Mouse (Mus musculus): ENCODE measurements around the gene Rbbp4.

Gene Rbbp4

DNA sequence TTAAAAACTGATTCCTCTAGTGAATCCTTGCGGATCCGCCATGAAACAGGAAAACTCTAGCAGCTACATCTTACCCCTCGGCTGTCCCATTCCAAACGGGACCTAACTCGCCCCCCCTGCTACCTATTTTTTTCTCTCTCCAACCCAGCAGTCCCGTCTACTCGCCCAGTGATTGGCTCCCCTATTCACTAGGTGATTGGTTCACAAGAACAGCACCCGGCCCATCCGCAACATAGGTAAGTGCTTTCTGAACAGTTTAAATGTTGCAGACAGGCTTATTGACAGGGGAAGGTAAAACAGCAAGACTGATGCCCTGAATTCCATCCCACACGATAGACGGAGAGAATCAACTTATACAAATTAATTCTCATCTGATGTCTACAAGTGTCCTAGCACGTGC is 18.0 kb upstream of the Rbbp4 start:
- DNase-seq (ENCODE audit: low spot score in 2 of 2), result no peak

DNA sequence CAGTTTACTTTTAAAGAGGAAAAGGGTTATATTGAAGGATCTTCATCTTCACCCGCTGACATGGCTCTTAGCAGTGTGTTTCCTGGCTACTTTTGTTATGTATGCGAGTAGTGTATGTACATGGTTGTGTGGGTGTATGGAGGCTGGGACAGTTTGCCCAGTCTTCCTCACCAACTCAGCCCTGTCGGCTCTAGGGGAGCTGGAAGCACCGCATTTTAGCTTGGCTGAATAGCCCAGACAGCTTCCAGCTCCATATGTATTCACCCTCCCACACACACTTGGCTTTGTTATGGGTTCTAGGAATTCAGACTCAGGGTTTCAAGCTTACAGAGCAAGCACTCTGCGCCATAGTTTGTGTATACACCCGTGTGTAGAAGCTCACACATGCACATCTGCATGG is 15.9 kb upstream of the Rbbp4 start:
- peak; percentile 44 to 68 for DNase-seq (ENCODE audit: low spot score in 2 of 2)

DNA sequence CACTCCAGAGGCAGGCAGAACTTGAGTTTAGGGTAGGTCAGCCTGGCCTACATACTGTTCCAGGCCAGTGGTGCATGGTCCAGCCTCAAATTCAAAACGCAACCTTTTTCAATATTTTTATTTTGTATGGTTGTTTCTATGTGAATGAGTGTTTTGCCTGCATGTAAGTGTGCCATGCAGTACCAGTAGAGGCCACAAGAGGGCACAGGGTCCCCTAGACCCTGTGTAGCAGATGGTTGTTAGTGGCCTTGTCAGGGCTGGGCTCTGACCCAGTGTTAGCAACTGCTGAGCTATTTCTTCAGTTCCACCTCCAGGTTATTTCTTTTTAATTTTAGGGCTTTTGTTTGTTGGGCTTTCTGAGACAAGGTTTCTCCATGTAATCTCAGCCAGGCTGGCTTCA is 15.5 kb upstream of the Rbbp4 start:
- peak; percentile 25 to 32 for DNase-seq (ENCODE audit: low spot score in 2 of 2)

DNA sequence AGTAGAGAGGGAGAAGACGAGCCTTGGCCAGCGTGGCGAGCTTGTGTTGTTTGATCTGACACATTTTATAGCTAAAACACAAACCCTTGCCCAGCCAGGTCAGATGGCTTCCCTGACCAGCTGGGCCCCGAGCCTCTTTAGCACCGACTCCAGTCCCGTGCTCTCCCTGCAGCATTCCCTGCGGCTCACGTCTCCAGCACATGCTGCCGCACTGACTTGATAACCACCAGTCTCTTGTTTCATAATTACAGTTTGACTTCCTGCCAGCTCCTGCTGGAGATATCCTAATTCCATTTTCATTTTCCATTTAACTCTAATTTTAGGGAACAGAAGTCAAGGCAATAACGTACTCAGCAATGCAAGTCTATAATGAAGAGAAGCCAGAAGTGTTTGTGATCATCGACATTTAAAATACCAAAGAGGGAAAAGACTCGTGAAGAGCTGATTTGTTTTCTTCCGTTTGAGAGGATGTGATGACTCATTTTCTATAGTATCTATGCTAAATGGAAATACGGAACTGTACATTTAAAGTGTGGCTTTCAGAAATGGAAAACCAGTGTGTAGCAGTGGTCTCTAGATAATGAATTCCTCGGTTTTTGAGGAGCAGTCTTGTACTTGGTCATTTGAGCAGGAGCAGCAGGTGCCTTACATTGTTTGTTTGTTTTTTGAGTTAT is 11.4 kb upstream of the Rbbp4 start:
- peak; percentile 32 to 42 for DNase-seq (ENCODE audit: low spot score in 2 of 2)

DNA sequence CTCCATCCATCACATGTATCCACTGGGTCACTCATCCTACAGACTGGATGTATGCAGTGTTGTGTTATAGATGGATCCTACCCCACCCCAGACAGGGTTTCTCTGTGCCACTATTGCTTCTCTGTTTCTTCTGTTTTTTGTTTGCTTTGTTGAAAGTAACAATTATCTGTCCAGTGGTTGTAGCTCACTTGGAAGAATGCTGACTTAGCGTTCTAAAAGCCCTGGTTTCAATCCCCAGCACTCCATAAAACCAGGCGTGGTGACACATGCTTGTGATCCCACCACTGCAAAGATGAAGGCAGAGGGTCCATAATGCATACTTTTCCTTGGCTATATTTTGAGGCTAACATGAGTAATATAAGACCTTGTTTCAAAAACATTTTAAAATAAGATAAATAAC is 7.5 kb upstream of the Rbbp4 start:
- DNase-seq (ENCODE audit: low spot score in 2 of 2), result no peak

DNA sequence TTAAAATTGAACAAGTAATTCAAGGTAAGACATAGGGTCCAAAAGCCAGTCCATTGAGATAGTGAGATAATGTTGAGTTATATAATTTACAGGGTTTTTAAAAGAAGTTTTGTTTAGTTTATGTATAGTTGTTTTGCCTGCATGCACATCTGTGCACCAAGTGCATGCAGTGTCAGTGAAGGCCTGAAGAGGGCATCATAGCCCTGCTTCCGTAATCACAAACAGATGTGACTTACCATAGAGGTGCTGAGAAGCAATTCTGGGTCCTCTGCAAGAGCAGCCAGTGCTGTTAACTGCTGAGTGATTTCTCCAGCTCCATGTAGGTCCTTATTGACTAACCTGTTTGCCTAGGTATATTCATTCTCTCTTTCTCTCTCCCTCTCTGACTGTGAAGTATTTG is 6.7 kb upstream of the Rbbp4 start:
- DNase-seq (ENCODE audit: low spot score in 2 of 2), result no peak

DNA sequence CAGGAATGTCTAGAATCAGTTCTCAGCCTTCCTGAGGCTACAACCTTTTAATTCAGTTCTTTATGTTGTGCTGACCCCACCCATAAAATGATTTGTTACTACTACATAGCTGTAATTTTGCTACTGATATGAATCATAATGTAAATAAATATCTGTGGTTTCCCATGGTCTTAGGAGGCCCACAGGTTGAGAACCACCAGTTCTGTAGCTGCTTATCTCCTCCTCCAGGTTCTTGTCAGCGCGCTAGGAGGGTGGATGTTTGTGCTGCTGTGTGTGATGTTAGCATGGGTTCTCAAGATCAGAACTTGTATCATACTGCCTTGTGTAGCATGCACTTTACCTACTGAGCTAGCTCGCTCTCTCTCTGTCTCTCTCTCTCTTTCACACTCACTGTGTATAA is 4.6 kb upstream of the Rbbp4 start:
- DNase-seq (ENCODE audit: low spot score in 2 of 2), result no peak

DNA sequence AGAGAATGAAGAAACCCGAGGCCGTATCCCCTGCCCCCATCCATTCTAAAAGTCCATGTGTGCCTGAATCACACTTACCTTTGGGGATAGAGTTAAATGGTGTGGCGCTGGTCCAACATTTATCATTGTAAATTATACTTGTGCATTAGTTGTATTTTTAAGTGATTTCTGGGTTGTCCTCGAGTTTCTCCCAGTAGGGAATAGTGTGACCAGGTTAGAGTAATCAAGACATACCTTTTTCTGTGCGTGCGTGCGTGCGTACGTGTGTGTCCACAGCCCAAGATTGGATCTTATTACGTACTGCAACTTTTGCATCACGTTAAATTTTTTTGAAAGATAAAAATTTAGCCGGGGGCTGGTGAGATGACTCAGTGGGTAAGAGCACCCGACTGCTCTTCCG is 1.1 kb upstream of the Rbbp4 start:
- no peak for DNase-seq (ENCODE audit: low spot score in 2 of 2)

DNA sequence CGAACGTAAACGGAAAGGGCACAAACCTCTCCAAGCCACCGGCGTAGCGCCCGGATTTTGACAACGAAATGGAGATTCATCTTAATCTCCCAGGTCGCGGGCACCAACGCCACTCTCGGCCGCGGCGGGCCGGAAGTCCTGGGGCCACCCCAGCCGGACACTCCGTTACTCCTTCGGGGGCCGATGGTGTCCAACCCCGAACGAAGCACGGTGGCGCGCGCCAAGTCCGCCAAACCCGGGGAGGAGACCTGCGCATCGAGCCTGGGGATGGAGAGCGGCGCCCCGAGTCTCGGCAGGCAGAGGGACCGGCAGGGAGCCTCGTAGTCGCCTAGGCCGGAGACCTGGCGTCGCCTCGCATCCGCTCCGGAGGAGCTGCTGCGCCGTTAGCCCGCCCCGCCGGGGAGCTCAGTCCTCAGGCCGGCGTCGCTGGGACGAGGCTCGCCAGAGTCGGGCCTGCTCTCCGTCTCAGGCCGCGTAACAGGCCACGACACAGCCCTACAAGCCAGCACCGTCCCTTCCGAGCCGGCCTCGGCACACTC is 424 bp downstream of the Rbbp4 start:
- DNase-seq (ENCODE audit: low spot score in 2 of 2), result no peak

DNA sequence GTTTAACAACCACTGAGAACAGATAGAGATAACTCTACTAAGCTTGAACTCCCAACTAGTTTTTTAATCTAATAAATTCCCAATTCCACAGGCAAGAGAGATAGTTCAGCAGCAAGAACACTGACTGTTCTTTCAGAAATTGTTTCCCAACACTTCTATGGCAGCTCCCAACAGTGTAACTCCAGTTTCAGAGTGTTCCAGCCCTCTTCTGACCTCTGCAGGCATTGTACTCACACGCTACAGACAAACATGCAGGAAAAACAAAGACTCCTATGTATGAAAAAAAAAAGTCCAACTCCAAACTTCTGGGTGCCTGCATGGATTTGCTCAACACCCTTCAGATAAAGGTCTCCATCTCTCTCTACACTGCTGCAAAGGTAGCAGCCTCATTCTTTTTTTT is 2.3 kb downstream of the Rbbp4 start:
- no peak for DNase-seq (ENCODE audit: low spot score in 2 of 2)

DNA sequence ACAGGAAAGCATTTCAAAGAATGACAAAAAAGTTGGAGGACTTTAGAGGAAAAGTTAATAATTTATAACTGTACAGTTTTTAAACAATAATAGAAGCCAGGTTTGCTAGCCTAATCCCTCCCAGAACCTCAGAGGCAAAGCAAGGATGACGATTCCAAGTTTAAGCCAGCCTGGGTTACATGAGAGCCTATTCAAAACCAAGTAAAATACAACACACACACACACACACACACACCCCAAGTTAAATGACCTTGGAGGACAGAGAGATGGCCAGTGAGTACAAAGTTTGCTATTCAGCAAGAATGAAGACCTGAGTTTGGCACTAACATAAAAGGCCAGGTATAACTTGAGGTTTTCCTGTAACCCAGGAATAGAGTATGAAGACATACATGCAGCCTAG is 9.0 kb downstream of the Rbbp4 start:
- no peak for DNase-seq (ENCODE audit: low spot score in 2 of 2)

DNA sequence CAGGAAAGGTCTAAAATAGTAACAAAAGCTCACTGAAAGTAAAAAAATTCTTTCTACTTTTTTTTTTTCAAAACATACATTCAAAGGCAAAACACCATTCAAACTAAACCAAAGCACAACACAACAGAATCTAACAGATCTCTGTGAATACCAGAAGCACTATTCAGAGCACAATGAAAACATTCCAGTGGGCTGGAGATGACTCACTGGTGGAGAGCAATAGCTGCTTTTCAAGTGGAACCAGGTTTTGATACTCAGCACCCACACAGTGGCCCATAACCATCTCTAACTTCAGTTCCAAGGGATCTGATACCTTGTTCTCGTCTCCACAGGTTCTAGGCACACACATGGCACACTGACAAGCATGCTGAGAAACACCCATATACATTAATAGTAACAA is 10.4 kb downstream of the Rbbp4 start:
- DNase-seq (ENCODE audit: low spot score in 2 of 2), result peak in 1 of 2 experiments; percentile 23

DNA sequence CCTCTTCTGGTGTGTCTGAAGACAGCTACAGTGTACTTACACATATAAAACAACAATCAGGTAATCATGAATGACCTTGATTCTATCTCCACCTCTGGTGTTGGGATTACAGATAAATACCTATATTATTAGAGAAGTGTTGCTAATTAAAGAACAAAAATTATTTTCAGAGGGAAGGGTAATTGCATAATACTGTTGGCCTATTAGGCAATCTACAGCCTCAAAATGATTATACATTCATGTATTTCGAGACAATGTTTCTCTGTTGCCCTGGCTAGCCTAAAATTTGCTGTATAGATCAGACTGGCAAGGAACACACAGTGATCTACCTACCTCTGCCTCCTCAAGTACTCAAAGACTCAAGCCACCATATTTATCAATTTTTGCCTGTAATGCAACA is 11.7 kb downstream of the Rbbp4 start:
- no peak for DNase-seq (ENCODE audit: low spot score in 2 of 2)

DNA sequence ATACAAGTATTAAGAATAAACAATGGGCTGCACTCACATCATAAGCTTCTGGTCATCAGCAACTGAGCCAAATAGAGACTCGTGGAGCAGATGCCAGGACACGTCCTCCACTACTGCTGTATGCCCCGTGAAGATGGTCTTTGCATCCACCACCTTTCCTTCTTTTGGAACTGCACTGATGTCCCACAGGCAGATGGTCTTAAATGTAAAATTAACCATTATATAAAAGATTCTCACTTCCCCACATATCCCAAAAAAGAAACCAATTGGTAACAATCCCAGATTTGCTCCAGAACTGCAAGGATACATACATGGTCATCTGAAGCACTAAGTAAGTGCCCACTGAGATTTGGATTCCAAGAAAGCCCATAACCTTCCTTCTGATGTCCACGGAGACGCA is 13.1 kb downstream of the Rbbp4 start:
- DNase-seq (ENCODE audit: low spot score in 2 of 2), result no peak

DNA sequence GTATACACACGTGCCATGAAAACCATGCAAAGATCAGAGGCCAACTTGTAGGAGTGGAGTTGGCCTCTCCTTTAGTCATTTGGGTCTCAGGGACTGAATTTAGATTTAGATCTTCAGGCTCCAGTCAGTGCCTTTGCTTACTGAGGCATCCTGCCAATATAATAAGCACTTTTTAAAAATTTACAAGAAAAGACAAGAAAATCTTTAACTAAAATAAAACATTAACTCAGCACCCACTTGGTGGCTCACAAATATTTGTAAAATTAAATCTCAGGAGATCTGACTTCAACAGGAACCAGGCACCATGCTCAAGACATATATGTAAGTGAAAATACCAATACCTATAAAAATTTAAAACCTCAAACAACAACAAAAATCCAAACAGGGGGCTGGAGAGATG is 14.3 kb downstream of the Rbbp4 start:
- no peak for DNase-seq (ENCODE audit: low spot score in 2 of 2)

DNA sequence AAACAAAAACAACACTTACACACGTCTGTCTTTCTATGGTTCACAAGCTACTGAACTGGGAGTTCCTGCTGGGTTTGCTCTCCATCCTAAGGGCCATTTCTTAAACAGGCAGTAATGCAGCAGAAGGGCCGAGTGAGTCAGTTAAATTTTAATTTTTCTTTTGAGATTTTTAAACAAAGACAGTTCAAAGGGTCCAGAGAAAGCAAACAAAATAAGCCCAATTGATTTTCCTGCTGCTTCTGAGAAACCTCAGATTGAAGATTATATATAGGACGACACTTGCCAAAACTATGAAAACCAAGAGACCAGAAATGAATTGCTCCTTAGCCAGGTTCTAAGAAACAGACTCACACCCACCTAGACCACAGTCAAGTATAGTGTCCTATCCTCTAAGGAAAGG is 21.3 kb downstream of the Rbbp4 start:
- no peak for DNase-seq (ENCODE audit: low spot score in 2 of 2)

DNA sequence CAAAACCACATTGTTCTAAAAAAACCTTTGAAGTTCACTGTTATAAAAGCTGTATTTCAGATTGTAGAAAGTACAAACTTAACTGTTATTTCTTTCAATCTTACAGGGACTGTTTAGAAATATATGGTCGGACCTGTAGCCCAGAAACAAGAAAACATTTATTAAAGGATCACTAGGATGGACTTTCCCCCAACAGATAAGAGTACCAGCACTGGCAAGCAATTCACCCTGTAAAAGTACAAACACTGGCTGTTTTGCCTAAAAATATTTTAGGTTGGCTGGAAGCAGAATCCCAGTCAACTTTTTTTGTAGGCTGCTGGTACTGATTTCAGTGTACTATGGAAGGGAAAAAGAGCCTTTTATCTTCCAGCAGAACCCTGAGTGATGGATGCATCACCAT is 27.2 kb downstream of the Rbbp4 start:
- no peak for DNase-seq (ENCODE audit: low spot score in 2 of 2)

DNA sequence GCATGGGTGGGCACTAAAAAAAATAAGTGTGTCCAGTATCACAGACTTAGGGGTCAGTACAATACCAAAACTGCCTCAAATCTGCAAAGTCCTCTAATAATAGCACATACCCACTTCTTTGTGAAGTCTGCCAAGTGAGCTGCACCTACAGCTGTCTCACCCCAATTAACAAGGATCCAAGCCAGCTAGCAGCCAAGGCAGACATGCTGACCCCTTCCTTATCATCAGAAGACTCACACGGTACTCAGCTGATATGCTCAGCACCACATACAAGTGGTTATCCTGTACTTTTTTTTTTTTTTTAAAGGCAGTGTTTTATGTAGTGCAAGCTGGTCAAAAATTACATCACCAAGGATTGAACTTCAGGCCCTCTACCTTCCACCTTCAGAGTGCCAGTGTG is 30.9 kb downstream of the Rbbp4 start:
- DNase-seq (ENCODE audit: low spot score in 2 of 2), result no peak

DNA sequence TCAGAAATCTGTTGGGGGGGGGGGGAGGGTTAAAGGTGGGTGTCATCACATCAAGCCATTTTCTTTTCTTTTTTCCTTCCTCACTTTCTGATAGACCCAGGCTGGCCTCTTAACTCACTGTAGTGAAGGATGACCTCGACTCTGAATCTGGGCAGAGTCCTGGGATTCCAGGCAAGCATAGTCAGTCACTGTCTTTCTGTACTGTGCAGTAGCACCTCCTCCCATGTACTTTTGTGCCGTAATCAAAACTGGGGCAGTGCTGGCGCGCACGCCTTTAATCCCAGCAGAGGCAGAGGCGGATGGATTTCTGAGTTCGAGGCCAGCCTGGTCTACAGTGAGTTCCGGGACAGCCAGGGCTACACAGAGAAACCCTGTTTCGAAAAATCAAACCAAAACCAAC is 31.4 kb downstream of the Rbbp4 start:
- DNase-seq (ENCODE audit: low spot score in 2 of 2), result no peak

DNA sequence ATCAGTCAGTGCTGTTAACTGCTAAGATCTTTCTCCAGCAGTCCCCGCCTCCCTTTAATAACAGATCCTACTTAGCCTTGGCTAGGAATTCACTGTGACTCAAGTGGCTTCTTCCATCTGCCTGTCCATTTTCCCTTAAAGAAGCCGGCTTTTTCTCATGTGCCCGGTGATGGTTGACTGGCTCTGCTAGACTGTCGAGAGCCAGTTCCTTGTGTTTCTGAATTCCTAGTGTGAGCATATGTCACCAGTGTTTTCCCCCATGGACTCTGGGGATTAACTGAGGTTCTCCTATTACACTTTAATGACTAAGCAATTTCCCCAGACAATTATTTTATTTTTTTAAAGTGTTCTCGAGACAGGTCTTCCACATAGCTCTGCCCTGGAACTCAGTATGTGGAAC is 31.8 kb downstream of the Rbbp4 start:
- DNase-seq (ENCODE audit: low spot score in 2 of 2), result no peak

DNA sequence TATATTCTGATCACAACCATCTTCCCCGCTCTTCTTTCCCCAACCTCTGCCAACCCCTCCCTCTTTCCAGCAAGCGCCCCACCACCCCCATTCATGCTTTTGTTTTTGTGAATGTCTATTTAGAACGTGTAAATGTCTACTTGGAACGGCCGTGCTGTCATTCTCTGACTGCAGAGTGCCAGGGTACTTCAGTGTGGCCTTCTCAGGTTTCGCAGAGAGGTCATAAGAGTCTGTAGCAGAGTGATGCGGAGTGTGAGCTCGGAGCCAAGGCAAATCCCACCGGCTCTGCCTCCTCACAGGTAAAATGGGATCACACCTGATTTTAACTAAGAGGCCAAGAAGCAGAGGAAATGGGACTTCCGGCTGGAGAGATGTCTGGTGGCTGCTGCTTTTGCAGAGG is 36.0 kb downstream of the Rbbp4 start:
- DNase-seq (ENCODE audit: low spot score in 2 of 2), result no peak

DNA sequence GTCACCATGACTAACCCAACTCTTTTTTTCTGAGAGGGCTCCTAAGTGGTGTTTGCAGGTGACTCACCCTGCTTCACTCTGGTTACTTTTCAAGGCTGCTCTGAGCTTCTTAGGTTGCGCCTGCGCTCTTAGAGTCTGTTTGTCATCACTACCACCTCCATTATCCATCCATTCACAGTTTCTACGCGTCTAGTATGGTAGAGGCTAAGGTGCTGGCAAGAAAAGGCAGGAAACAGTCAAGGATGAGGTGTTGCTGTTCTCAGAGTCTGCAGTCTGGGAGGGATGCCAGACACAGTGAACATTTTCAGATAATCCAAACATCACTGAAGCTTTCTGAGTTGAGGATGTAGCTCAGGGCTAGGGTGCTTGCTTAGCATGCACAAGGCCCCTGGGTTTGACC is 37.4 kb downstream of the Rbbp4 start:
- peak; percentile 20 to 45 for DNase-seq (ENCODE audit: low spot score in 2 of 2)

DNA sequence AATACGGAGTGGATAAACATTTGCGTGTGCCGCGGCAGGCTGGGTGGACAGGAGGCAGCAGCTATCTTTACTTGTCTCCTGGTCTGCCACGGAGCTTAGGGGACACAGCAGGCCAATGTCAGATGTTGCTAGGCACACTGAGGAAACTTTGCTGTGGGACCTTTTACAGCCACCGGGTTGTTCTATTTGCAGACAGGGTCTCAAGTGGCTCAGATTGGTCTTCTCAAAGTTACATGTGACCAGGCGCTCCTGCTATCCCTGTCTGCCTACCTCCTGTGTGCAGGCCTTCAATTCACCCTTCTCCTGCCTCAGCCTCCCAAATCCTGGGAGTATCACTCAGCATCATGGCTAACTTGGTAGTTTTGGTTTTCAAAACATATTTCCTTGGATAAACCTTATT is 39.1 kb downstream of the Rbbp4 start:
- no peak for DNase-seq (ENCODE audit: low spot score in 2 of 2)

DNA sequence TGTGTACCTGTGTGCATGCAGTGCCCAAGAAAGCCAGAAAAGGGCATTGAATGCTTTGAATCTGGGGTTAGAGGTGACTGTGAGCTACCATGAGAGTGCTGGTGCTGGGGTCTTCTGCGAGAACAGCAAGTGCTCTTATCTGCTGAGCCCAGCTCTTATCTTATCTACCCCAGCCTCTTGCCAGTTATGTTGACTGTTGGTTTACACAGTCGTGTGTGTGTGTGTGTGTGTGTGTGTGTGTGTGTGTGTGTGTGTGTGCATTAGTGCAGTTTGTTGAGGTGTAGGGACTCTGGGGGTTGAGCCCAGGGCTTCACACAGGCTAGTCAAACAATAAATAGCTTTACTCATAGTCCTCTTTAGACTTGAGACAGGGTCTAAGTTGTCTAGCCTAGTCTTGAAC is 40.0 kb downstream of the Rbbp4 start:
- no peak for DNase-seq (ENCODE audit: low spot score in 2 of 2)

Data from right cerebral cortex, postnatal 36 days (tissue).